ENCODE assay signal across 19 mouse cellular contexts in genomic region chr12:25315969-25316368, GRCm38 (mm10).
DNase-seq lines count a peak whose midpoint lies in the region; ATAC-seq and TF ChIP-seq lines count a peak whose summit lies in the region.
"Had no signal": no experiment of that assay in that cellular context is flagged by ENCODE, and none has a peak within 500 bp of the region (broad histone marks: within the 10 kb centered on the region; RNA-seq: fewer than 3 reads in every experiment).

No protein-coding gene starts in this region.

- no peaks in the 10 kb centered on the region for H3K79me2 ChIP-seq in CH12.LX (replicated peaks; ENCODE audit: control insufficient read depth, extremely low read depth, insufficient read depth, poor library complexity, severe bottlenecking)

- H3K4me3 ChIP-seq in CH12.LX (replicated peaks in 1 of 3; ENCODE audit: low read depth in 2 of 3, low read length in 2 of 3, poor library complexity in 1 of 3) = no peak overlapping the region
- no peak overlapping the region for H3K4me3 ChIP-seq in hindbrain, embryonic 14.5 days (replicated peaks; ENCODE audit: low read length)
- H3K4me3 ChIP-seq: forebrain, embryonic 12.5 days; heart, embryonic 10.5 days; hindbrain, embryonic 13.5 days; neural tube, embryonic 12.5 days had no signal

- no peak overlapping the region for H3K9ac ChIP-seq in CH12.LX (ENCODE audit: insufficient read depth, low read depth)
- no peak overlapping the region for H3K9ac ChIP-seq in hindbrain, embryonic 14.5 days
- H3K9ac ChIP-seq: forebrain, embryonic 12.5 days; hindbrain, embryonic 13.5 days; neural tube, embryonic 12.5 days had no signal

- in situ Hi-C loops in CH12.LX (cut with MboI; ENCODE audit: low pct_ligation_motif_present, low pct_unique_long_range_greater_than_20kb, low sequenced_read_pairs) = no loop called here

- dilution Hi-C loops in CH12.LX (cut with MboI; ENCODE audit: extremely low pct_ligation_motif_present, extremely low pct_unique_long_range_greater_than_20kb, low sequenced_read_pairs) = no loop called here

- TF ChIP-seq POLR2A in CH12.LX (IDR thresholded peaks at IDR 0.05; ENCODE audit: low read depth, low read length) = no peak

- H3K27ac ChIP-seq in CH12.LX (ENCODE audit: insufficient read depth, low read depth) = no peak overlapping the region
- no peak overlapping the region for H3K27ac ChIP-seq in hindbrain, embryonic 14.5 days
- H3K27ac ChIP-seq: forebrain, embryonic 12.5 days; heart, embryonic 10.5 days; hindbrain, embryonic 13.5 days; macrophage; neural tube, embryonic 12.5 days had no signal

- 87% methylated on average over 1 of the region's 1 CpGs for WGBS in hindbrain, embryonic 14.5 days

- ATAC-seq in megakaryocyte, adult 5-6 weeks (ENCODE audit: poor library complexity, severe bottlenecking) = peak; percentile 83
- no peak for ATAC-seq in hindbrain, embryonic 14.5 days (ENCODE audit: low FRiP score)

- no peak for TF ChIP-seq CTCF in CH12.LX (conservative IDR thresholded peaks at IDR 0.05 in 1 of 2, IDR thresholded peaks at IDR 0.05 in 1 of 2; ENCODE audit: low read depth in 2 of 2, low read length in 2 of 2)

- DNase-seq in CD4-positive helper T cell, adult 2 months (ENCODE audit: low read depth, low spot score) = peak; percentile 52
- no peak for DNase-seq in CH12.LX (ENCODE audit: extremely low read depth)
- peak; percentile 51 for DNase-seq in thymus, postnatal 14 days
- no peak for DNase-seq in left cerebral cortex, postnatal 36 days (ENCODE audit: low spot score in 2 of 2)
- DNase-seq in hindbrain, embryonic 14.5 days (ENCODE audit: low spot score) = no peak
- no peak for DNase-seq in ovary, postnatal 14 days (ENCODE audit: low spot score)
- DNase-seq: cerebellum, postnatal 14 days; gastrocnemius, postnatal 14 days; heart, postnatal 10 days; kidney, adult 8-10 months; kidney, postnatal 36 days; liver; lung, adult 2 months had no signal

- intact Hi-C loops in left cerebral cortex, postnatal 36 days (cut with DNase I) = no loop called here

- peaks cover 34 to 71% of the 10 kb centered on the region in 2 experiments for H3K4me1 ChIP-seq in CH12.LX (ENCODE audit: control insufficient read depth in 1 of 2, insufficient read depth in 2 of 2)
- H3K4me1 ChIP-seq in hindbrain, embryonic 14.5 days (replicated peaks; ENCODE audit: control insufficient read depth, insufficient read depth, low read length) = no peaks in the 10 kb centered on the region
- H3K4me1 ChIP-seq: forebrain, embryonic 12.5 days; hindbrain, embryonic 13.5 days; neural tube, embryonic 12.5 days had no signal

- peak; percentile 74 for TF ChIP-seq EP300 in CH12.LX (IDR thresholded peaks at IDR 0.05; ENCODE audit: low read length)

- peaks cover 4% of the 10 kb centered on the region for H3K27me3 ChIP-seq in CH12.LX (replicated peaks)
- no peaks in the 10 kb centered on the region for H3K27me3 ChIP-seq in hindbrain, embryonic 14.5 days (ENCODE audit: control insufficient read depth, insufficient read depth, low read length)
- H3K27me3 ChIP-seq: forebrain, embryonic 12.5 days; hindbrain, embryonic 13.5 days; neural tube, embryonic 12.5 days had no signal

- TF ChIP-seq RAD21 in CH12.LX (IDR thresholded peaks at IDR 0.05; ENCODE audit: low read depth, low read length) = no peak

- no peak overlapping the region for H3K4me2 ChIP-seq in CH12.LX (ENCODE audit: insufficient read depth, low read depth, poor library complexity, severe bottlenecking)
- H3K4me2 ChIP-seq in hindbrain, embryonic 14.5 days (replicated peaks) = no peak overlapping the region
- H3K4me2 ChIP-seq: forebrain, embryonic 12.5 days; hindbrain, embryonic 13.5 days; neural tube, embryonic 12.5 days had no signal

- H3K9me3 ChIP-seq in CH12.LX (replicated peaks; ENCODE audit: low read length) = no peaks in the 10 kb centered on the region
- no peaks in the 10 kb centered on the region for H3K9me3 ChIP-seq in hindbrain, embryonic 14.5 days (ENCODE audit: control insufficient read depth, low read length)
- H3K9me3 ChIP-seq: forebrain, embryonic 12.5 days; heart, embryonic 10.5 days; hindbrain, embryonic 13.5 days; neural tube, embryonic 12.5 days had no signal

- no peaks in the 10 kb centered on the region for H3K36me3 ChIP-seq in CH12.LX (replicated peaks in 1 of 2; ENCODE audit: control insufficient read depth in 1 of 2, insufficient read depth in 1 of 2, low read length in 1 of 2)
- H3K36me3 ChIP-seq in hindbrain, embryonic 14.5 days (replicated peaks; ENCODE audit: control insufficient read depth, insufficient read depth) = no peaks in the 10 kb centered on the region
- H3K36me3 ChIP-seq: forebrain, embryonic 12.5 days; heart, embryonic 10.5 days; hindbrain, embryonic 13.5 days; neural tube, embryonic 12.5 days had no signal

TF ChIP-seq in CH12.LX, 34 proteins besides CTCF, POLR2A, EP300 and RAD21:
- TF ChIP-seq MEF2A (IDR thresholded peaks at IDR 0.05; ENCODE audit: borderline replicate concordance, low read depth, low read length) = no peak
- no peak for TF ChIP-seq PAX5 (IDR thresholded peaks at IDR 0.05; ENCODE audit: low read length)
- peak; percentile 66 for TF ChIP-seq IRF4 (IDR thresholded peaks at IDR 0.05; ENCODE audit: low read depth, low read length)
- peak; percentile 38; the same call in 1 of the 2 replicates for TF ChIP-seq BHLHE40 (IDR thresholded peaks at IDR 0.05; ENCODE audit: low read depth, low read length)
- TF ChIP-seq CHD1 (IDR thresholded peaks at IDR 0.05; ENCODE audit: low read depth, low read length) = no peak
TF ChIP-seq in CH12.LX: peak in this region for 2.

Comparison
In these comparisons a context has a peak if more than half of its experiments do, and no peak if none do; other contexts are left out.
1. DNase-seq: peak in CD4-positive helper T cell, adult 2 months (single experiment) and thymus, postnatal 14 days (single experiment); none in CH12.LX (single experiment), left cerebral cortex, postnatal 36 days (0 of 2), hindbrain, embryonic 14.5 days (single experiment) and ovary, postnatal 14 days (single experiment).